Mouse (Mus musculus) stomach, postnatal 0 days (tissue): ENCODE results near the gene Inafm2. TPM values are rescaled to one million over a fixed set of nuclear protein-coding genes. Genes with fewer than 3 reads are reported as not detected.

ENCODE experiments used
- ATAC-seq: fragments of 200-750 bp; cut with Nextera tagmentation; 2 replicates; pipeline ENCODE4 v1.8.0; 2017; ENCODE audit not compliant: low FRiP score, low TSS enrichment
- DNase-seq: peaks from one replicate; pipeline ENCODE4 v3.0.0-alpha.2; 2016; ENCODE audit warnings: low spot score
- H3K27ac ChIP-seq: fragments of 300-500 bp; sonication (generic); replicated peaks from 2 replicates; pipeline ENCODE4 v1.5.1; 2014; ENCODE audit warnings: mild to moderate bottlenecking, control low read depth
- H3K27me3 ChIP-seq: fragments of 300-500 bp; sonication (generic); 2 replicates; pipeline ENCODE4 v1.6.1; 2014; ENCODE audit warnings: low read length; ENCODE audit not compliant: control insufficient read depth, insufficient read depth
- H3K36me3 ChIP-seq: fragments of 300-500 bp; sonication (generic); 2 replicates; pipeline ENCODE4 v1.6.1; 2014; ENCODE audit warnings: low read length, mixed read lengths; ENCODE audit not compliant: control insufficient read depth, insufficient read depth
- H3K4me1 ChIP-seq: fragments of 300-500 bp; sonication (generic); replicated peaks from 2 replicates; pipeline ENCODE4 v1.6.1; 2014; ENCODE audit warnings: antibody characterized with exemption; ENCODE audit not compliant: control insufficient read depth, insufficient read depth
- H3K4me2 ChIP-seq: fragments of 300-500 bp; sonication (generic); replicated peaks from 2 replicates; pipeline ENCODE4 v1.6.1; 2014; ENCODE audit warnings: low read depth, mild to moderate bottlenecking, control low read depth, moderate library complexity
- H3K4me3 ChIP-seq: fragments of 300-500 bp; sonication (generic); 2 replicates; pipeline ENCODE4 v1.5.1; 2014; ENCODE audit warnings: low read depth, low read length, control low read depth
- H3K9ac ChIP-seq: fragments of 300-500 bp; sonication (generic); 2 replicates; pipeline ENCODE4 v1.6.1; 2014; ENCODE audit warnings: mild to moderate bottlenecking, low read length, control low read depth, mixed read lengths
- H3K9me3 ChIP-seq: fragments of 300-500 bp; sonication (generic); 2 replicates; pipeline ENCODE4 v1.6.1; 2016; ENCODE audit warnings: low read length; ENCODE audit not compliant: control insufficient read depth
- CTCF ChIP-seq: IDR thresholded peaks from 2 replicates; pipeline ENCODE4 v1.5.1; 2016; ENCODE audit warnings: antibody characterized with exemption, low read depth, mild to moderate bottlenecking, moderate library complexity
- EP300 ChIP-seq: optimal IDR thresholded peaks from 2 replicates; pipeline ENCODE3; 2016; ENCODE audit warnings: antibody characterized with exemption
- WGBS: fragments of 180-500 bp; shearing (Covaris S2); extraction: QIAGEN DNeasy Blood & Tissue Kit; methylation state at CpG from one replicate; pipeline ENCODE4 v1.1.7; 2014; 5-methylcytosine and 5-hydroxymethylcytosine counted together
- polyA plus RNA-seq: library from polyadenylated mRNA; unstranded; fragments of >200 nt; fragmentation: Nextera tagmentation; extraction: Ambion mirVana; gene quantifications from 2 replicates; pipeline ENCODE4 v1.2.1, GENCODE M21; 2015

Gene Inafm2
- polyA plus RNA-seq, 1 experiment from 2014 or later = 33.8 TPM

GRCm38 (mm10) chr2:118723693-118724486 lies 21.7 kb upstream of the Inafm2 start:
- no peak overlapping the region for H3K27ac ChIP-seq
- no peak overlapping the region for H3K9ac ChIP-seq
- no peak overlapping the region for H3K4me2 ChIP-seq
- peaks cover 2% of the 10 kb centered on the region; the same call in 1 of the 2 replicates for H3K4me1 ChIP-seq
- WGBS = 83% methylated on average over 15 of the region's 15 CpGs
- no peak for TF ChIP-seq EP300
- no peak for TF ChIP-seq CTCF
- no peaks in the 10 kb centered on the region for H3K27me3 ChIP-seq
- H3K9me3 ChIP-seq = no peaks in the 10 kb centered on the region
- ATAC-seq (no peak), DNase-seq (no peak)
- no peak overlapping the region for H3K4me3 ChIP-seq
- no peaks in the 10 kb centered on the region for H3K36me3 ChIP-seq

DNA sequence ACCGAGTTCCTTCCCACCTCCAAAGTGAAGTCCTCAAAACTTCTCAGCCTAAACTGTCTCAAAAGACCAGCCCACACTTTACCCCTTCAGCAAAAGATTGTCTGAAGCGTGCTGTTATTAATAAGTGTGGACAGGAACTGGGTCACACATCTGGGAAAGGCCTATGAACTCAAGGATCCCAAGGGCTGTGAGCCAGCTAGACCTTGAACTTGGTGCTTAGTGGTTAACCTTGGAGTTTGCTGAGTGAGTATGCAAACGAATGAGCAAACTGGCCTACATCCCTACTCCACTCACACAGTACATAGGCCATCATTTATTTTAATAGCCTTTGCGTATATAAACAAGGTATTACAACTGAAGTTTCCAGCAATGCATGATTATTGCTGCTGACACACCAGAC lies 20.0 kb upstream of the Inafm2 start:
- WGBS = 70% methylated on average over 4 of the region's 4 CpGs
- H3K4me1 ChIP-seq = peaks cover 5% of the 10 kb centered on the region
- ATAC-seq = no peak
- no peak overlapping the region for H3K9ac ChIP-seq
- no peak overlapping the region for H3K27ac ChIP-seq
- no peak overlapping the region for H3K4me3 ChIP-seq
- no peaks in the 10 kb centered on the region for H3K36me3 ChIP-seq
- H3K9me3 ChIP-seq = no peaks in the 10 kb centered on the region
- TF ChIP-seq EP300 (no peak), CTCF (no peak)
- H3K4me2 ChIP-seq = no peak overlapping the region
- no peaks in the 10 kb centered on the region for H3K27me3 ChIP-seq
- no peak for DNase-seq

- H3K9ac ChIP-seq = no peak overlapping the region
- no peaks in the 10 kb centered on the region for H3K27me3 ChIP-seq
- no peaks in the 10 kb centered on the region for H3K9me3 ChIP-seq
- no peak for TF ChIP-seq CTCF
- TF ChIP-seq EP300 = no peak
- no peaks in the 10 kb centered on the region for H3K36me3 ChIP-seq
- no peak overlapping the region for H3K4me2 ChIP-seq
- no peak overlapping the region for H3K27ac ChIP-seq
- DNase-seq = no peak
- 90% methylated on average over 2 of the region's 2 CpGs for WGBS
- H3K4me1 ChIP-seq = peaks cover 5% of the 10 kb centered on the region
- H3K4me3 ChIP-seq = no peak overlapping the region
- ATAC-seq = no peak
These were observed 18.7 kb upstream of the Inafm2 start for GRCm38 (mm10) chr2:118726873-118727272.

GRCm38 (mm10) chr2:118727911-118728310 lies 17.6 kb upstream of the Inafm2 start:
- DNase-seq = no peak
- H3K9me3 ChIP-seq = no peaks in the 10 kb centered on the region
- peak overlapping the region; percentile 35 for H3K4me2 ChIP-seq
- no peaks in the 10 kb centered on the region for H3K27me3 ChIP-seq
- TF ChIP-seq EP300 (no peak), CTCF (no peak)
- H3K4me1 ChIP-seq = peaks cover 5% of the 10 kb centered on the region
- no peaks in the 10 kb centered on the region for H3K36me3 ChIP-seq
- H3K4me3 ChIP-seq = no peak overlapping the region
- H3K9ac ChIP-seq = peak overlapping the region; percentile 45; the same call in 1 of the 2 replicates
- H3K27ac ChIP-seq = peak overlapping the region; percentile 53; the same call in 1 of the 2 replicates
- WGBS = 21% methylated on average over 9 of the region's 9 CpGs
- ATAC-seq = no peak; the same call in 1 of the 2 replicates

DNA sequence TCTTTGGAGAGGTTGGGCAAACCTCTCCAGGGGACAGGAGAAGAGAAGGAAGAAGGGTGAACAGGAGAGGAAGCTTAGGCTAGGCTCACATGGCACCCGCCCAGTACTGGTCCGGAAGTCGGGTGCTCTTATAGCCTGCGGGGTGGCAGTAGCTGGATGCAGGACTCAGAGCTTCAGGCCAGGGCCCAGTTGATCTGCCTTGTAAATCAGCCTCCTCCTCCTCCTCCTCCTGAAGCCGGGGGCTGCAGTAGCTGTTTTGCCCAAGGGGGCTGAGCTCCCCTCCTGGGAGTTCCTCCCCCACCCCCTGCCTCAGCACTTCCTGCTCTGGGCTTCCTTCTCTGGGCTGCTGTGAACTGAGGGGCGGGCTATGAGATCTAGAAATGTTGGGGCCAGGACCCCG lies 17.2 kb upstream of the Inafm2 start, which contains the start of gene Plcb2:
TSS of gene Plcb2 (minus strand) at position 102 of the 400 bp plus-strand sequence.
- Histone ChIP-seq H3K4me1 (peaks cover 5% of the 10 kb centered on the region), H3K27me3 (no peaks in the 10 kb centered on the region), H3K4me3 (no peak within 1 kb of the TSS), H3K27ac (peak within 1 kb of the TSS; percentile 53), H3K4me2 (peak within 1 kb of the TSS; percentile 35), H3K9ac (peak within 1 kb of the TSS; percentile 45; the same call in 1 of the 2 replicates), H3K36me3 (no peaks in the 10 kb centered on the region), H3K9me3 (no peaks in the 10 kb centered on the region)
- WGBS = 20% methylated on average over 7 of the region's 7 CpGs
- ATAC-seq (0 out of 2 replicates have a peak, but pooled peaks have one; percentile 30), DNase-seq (no peak)
- no peak for TF ChIP-seq EP300
- no peak for TF ChIP-seq CTCF

GRCm38 (mm10) chr2:118729194-118729593 lies 16.4 kb upstream of the Inafm2 start:
- H3K9ac ChIP-seq = no peak overlapping the region
- no peak overlapping the region for H3K4me3 ChIP-seq
- peaks cover 5% of the 10 kb centered on the region for H3K4me1 ChIP-seq
- no peaks in the 10 kb centered on the region for H3K36me3 ChIP-seq
- H3K4me2 ChIP-seq = no peak overlapping the region
- 37% methylated on average over 4 of the region's 4 CpGs for WGBS
- no peak for TF ChIP-seq EP300
- no peak for TF ChIP-seq CTCF
- H3K9me3 ChIP-seq = no peaks in the 10 kb centered on the region
- H3K27me3 ChIP-seq = no peaks in the 10 kb centered on the region
- ATAC-seq (no peak), DNase-seq (no peak)
- H3K27ac ChIP-seq = peak overlapping the region; percentile 53; the same call in 1 of the 2 replicates
